Mouse (Mus musculus): ENCODE results near the gene Pi16.

The Pi16 gene

DNA sequence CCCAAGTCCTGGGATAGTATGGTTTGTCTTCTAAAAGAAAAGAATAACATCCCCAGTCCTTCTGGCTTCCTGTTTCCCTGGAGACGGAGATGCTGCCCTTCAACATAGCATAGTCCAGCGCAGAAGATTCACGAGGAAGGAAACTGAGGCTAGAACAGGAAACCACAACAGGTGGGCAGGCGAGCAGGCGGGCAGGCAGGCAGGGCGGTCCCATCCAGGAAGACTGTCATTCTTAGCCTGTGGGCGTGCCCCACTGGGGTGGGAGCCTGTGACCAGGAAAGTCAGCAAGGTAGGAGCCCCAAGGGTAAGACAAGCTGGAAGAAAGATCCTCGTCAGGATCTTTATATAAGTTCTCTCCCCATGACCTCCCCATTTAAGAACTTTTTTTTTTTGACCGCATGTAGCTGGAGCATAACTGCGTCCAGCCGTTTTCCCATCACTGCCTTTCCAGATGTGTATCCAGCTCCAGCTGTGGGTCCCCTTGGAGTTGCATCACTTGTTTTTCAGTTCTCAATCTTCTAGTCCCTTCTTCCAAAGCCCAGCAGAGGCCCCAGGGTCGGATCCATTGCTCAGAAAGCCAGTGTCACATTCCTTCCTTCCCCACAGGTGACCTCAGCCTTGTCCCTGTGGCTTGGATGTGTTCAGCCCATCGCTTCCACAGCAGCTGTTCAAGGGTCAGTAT lies 13.0 kb upstream of the Pi16 start:
- DNase-seq (ENCODE audit: low spot score in 2 of 2): no peak

DNA sequence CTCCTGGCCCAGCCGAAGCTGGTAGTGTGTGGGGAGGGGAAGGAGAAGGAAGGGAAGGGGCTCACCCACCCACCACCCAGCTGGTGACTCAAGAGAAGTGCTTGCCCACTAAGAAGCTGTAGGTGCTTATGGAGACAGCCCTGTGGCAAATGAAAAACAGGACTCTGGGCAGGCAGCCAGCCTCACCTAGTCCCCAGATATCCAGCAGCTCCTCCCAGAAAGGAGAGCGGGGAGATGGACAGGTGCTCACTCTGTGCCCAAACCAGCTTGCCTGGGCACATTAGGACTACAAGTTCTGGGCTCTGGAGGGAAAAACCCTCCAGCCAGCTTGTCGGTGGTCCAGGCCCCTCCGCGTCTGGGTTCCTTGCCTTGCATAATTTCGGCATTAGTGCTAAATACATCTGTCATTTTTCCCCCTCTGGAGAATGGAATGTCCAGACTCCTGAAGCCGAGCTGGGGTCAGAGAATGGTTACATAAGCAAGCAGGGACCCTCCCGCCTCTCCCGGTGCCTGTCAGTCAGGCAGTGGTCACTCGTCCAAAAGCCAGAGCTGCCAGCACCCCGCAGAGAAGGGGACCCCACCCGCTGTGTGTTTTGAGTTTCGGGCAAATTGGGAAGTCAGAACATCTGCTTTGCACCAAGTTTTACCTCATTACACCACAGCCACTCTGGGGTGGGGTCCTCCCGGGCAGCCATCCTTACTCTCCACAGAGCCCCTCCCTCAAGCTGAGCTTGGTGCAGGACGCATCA lies 12.2 kb upstream of the Pi16 start:
- DNase-seq (ENCODE audit: low spot score in 2 of 2): no peak

DNA sequence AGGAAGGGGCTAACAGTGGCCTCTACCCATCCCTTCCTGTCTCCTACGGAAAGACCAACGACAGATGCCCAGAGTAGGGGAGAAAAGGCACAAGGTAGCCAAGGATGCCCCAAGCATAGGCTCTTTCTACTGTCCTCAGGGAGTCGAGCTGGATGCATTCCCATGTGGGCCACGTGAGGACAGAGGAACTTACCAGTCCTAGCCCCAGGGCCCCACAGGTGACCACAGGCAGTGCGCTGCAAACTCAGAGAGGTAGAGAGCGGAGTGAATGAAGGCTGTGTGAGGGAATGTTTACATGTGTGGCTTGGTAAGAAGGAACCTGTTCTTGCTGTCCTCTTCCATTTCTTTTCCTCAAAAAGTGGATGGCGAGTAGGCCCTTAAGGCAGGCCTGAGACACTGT lies 11.6 kb upstream of the Pi16 start:
- DNase-seq (ENCODE audit: low spot score in 2 of 2): no peak

DNA sequence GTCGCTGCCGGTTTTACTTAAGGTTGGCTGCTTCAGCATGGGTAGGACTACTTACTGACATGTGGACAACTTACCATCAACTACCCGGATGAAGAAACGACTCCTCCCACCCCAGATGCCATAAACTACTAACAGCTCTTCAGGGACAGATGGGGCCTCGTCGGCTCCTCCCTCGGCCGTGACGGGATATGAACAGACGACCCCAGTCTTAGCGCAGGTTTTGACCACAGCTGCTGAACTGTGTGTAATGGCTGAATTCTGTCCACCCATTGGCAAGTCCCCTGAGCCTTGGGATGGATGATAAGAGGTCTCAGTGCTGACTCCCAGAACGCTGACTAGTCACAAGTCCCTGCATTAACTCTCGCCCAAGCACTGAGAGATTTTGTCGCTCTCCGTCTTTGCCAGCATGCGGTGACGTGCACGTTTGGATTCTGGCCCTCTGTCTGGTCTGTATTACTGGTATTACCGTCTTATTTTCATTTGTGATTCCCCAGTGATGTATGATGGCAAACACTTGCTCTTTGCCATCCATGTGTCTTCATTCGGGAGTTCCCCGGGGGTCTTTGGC lies 7.3 kb upstream of the Pi16 start:
- no peak for DNase-seq (ENCODE audit: low spot score in 2 of 2)

DNA sequence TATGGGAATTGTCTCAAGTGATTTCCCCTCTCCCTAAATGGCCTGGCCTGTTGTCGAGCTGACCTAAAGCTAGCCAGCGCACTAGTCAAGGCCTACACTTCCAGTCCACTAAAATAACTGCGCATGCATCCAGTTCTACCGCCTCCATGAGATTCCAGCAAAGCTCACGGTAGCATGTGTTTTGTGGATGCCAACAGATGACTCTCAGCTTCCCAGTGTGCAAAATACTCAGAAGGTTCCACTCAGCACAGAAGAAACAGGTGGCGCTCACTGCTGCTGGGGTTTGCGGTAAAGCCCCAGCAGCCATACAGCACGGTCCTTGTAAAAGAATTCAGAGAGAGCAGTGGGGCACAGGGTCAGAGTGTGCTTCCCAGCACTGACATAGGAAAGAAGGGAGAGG lies 5.9 kb upstream of the Pi16 start:
- DNase-seq (ENCODE audit: low spot score in 2 of 2): no peak

DNA sequence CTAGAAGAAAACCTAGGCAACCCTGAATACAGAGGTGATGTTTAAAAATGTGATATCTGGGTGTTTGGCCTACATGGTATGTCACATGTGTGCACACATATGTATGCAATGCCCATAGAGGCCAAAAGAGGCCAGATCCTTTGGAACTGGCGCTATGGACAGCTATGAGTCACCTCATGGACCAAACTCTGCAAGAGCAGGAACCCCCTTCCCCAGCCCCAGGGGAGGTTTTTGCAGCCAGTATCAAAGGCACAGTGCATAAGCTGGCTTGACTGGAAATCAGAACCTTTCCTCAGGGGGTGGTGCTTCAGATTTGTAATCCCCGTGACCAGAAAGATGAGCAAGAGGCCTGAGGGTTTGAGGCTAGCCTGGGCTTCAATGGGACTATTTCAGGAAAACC lies 5.4 kb upstream of the Pi16 start:
- no peak for DNase-seq (ENCODE audit: low spot score in 2 of 2)

DNA sequence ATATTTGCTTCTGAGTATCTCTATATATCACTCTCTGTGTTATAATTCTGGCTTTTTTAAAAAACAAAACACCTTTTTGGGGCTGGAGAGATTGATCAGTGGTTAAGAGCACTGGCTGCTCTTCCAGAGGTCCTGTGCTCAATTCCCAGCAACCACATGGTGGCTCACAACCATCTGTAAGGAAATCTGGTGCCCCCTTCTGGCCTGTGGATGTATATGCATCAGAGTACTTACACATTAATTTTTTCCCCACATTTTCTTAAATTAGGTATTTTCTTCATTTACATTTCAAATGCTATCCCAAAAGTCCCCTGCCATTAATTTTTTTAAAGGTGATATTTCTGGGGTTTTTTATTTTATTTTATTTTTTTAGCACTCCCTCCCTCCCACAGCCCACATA lies 4.2 kb upstream of the Pi16 start:
- no peak for DNase-seq (ENCODE audit: low spot score in 2 of 2)

DNA sequence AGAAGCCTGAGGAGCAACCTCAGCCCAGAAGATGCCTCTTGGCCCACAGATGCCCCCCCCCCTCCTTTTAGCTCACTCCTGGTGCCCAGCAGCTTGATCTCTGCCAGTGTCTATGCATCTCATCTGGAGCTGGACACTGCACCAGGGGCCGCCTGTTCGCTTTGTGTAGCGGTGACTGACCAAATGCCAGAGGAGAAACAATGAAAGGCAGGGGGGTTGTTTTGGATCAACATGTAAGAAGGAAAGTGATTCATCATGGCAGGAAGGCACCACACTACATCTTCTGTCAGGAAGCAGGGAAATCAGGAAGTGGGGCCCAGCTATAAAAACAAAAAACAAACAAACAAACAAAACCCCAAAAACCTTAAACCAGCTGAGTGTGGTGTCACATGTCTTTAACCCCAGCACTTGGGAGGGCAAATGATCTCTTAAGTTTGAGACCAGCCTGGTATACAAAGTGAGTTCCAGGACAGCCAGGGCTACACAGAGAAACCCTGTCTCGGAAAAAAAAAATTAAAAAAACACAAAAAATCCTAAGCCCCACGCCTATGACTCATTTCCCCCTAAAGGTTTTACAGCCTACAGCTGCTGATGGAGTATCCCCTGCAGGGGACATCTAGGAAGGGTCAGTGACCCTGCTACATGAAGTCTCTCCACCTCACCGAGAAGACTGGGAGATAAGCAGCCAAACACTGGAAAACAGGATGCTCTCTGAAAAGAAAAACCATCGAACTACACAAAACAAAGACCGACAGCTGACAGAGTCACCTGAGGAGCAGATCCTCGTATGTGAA lies 1.6 kb upstream of the Pi16 start:
- DNase-seq (ENCODE audit: low spot score in 2 of 2): no peak

DNA sequence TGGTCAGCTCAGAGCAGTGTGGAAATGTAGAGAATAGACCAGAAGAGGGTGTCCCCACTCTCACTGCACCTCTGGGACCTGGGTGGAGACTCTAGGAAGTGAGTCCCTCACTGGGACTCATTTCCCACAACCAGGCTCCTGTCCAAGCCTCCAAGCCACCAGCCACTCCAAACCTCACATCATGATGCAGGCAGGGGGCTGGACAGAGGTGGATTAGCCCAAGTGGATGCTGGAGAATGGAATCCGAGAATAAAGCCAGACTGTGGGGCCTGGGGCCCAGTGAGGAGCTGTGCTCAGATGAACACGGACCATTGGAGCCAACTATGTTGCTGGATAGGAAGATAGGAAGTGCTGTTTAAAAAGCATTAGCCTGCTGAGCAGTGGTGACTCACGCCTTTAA lies 589 bp upstream of the Pi16 start:
- no peak for DNase-seq (ENCODE audit: low spot score in 2 of 2)

DNA sequence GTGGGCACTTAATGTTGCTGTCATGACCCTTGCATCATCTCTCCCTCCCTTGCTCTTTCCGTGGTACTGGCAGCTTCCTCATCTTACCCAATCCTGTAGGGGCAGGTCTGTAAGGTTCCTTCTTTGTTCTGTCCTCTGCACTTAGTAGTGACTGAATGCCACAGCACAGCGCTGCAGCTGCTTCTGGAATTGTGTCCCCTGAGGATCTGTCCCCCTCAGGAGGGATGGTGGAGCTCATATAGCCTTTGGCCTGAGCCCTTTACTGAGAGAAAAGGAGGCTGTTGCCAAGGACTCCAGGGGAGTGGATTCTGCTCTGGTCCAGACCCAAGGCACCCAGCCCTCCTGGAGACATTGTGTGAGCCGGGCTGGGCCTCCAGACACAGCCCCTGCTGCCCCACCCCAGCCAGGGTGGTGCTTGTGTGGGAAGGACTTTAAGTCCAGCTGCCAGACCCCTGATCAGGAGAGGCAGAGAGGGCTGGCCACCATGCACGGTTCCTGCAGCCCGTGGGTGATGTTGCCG lies 1.3 kb downstream of the Pi16 start:
- no peak for DNase-seq (ENCODE audit: low spot score in 2 of 2)

DNA sequence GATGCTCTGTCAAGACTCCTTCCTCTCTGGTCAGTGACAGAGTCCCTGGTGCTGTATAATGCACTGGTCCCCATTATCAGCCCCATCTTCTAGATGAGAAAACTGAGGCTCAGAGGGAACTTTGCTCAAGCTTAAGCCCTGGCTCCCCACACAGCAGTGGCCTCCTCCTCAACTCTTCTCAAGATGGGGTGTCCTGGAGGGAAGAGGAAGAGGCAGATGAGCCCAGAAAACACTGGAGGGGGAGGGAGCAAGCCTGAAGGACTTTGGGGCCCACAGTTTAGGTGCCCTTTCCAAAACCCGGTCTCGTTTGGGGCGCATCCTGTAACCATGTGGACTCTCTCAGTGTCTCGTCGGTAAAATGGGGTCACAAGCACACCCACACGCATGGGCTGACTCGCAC lies 2.0 kb downstream of the Pi16 start:
- no peak for DNase-seq (ENCODE audit: low spot score in 2 of 2)

DNA sequence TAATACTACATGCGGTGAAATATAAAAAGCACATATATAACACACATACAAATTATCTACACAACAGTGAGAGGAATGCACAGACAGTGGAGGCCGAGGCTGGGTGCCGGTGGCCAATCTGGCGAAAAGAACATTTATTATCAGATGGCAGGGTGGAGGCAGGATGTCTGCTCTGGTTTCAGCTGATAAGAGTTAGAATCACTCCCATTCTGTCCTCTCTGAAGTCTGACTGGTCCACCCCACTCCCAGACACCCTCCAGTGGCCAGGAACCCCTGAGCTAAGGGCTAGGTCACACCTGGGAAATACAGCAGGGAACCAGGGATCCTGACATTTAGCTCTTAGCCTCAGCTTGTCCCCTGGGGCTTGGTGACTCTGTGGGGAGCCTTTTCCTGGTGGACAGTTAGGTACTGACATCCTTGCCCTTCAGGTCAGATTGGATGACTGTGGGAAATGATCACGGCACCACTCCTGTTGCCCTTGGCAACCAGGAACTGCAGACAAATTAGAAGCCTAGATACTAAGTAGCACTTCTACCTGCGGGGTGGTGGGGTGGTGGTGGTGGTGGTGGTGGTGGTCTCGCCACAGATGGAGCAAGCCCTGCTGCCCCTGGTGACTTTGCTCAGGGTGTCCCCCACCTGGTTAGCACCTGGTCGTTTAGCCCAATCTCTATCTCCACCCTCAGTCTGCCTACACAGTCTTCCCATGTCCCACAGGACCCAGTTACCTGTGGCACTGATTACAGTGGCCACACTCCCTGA lies 2.6 kb downstream of the Pi16 start:
- DNase-seq (ENCODE audit: low spot score in 2 of 2): no peak

DNA sequence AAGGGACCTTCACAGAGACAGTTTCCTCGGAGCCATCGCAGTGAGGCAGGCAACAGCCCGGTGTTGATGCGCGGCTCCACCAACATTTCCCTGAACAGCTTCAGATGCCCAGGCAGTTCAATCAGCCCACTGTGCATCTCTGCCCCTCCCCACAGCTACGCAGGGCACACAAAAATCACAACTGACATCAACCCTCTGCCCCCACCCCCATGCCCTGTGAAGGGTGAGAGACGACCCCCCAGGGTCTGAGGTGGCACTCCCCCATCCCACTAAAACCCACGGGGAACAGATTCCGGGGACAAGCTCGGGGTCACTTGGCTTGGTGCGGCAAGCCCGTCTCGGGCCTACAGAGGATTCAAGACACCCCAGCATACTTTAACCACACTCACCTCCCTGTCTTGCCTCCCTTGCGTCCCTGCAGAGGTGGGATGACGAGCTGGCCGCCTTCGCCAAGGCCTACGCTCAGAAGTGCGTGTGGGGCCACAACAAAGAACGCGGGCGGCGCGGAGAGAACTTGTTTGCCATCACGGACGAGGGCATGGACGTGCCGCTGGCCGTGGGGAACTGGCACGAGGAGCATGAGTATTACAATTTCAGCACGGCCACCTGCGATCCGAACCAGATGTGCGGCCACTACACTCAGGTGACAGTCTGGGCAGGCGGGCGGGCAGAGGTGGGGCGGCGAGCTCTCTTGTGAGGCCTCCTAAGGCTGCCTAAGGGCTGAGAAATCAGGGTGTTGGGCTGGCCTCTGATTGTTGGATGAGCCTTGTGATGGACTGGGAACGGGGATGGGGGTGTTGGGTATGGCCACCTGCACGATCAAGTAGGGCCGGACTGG lies 4.5 kb downstream of the Pi16 start:
- no peak for DNase-seq (ENCODE audit: low spot score in 2 of 2)

DNA sequence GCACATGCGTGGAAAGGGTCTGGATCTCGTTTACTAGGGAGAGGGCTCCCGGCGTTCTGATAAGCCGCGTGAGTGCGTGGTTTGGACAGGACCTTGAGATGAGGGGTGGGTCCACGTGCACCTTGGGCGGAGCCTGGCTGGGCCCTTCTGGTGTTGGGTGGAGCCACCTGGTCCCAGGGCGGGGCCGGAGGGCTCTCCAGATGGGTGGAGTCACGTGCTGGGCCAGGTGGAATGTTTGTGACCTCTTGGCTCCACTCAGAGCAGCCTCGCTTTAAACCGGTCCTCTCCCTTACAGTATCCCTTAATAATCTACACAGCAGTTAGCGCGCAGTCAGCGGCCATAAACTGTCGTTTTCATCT lies 5.1 kb downstream of the Pi16 start:
- DNase-seq (ENCODE audit: low spot score in 2 of 2): no peak

DNA sequence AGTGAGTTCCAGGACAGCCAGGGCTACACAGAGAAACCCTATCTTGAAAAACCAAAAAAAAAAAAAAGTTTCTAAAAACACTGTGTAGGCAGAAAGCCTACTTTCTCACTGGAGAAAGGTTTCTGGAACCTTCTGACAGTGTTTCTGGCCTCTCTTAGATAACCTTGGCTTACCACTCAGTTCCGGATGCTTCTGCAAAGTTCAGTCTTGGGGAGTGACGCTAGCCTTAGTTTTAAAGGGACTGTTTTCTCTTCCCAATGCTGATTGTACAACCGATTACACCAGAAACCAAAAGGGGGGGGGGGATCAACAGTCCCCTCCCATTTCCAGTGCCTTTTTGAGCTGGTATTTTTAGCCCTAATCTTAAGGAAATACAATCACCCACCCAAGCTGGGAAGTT lies 6.1 kb downstream of the Pi16 start:
- DNase-seq (ENCODE audit: low spot score in 2 of 2): no peak

DNA sequence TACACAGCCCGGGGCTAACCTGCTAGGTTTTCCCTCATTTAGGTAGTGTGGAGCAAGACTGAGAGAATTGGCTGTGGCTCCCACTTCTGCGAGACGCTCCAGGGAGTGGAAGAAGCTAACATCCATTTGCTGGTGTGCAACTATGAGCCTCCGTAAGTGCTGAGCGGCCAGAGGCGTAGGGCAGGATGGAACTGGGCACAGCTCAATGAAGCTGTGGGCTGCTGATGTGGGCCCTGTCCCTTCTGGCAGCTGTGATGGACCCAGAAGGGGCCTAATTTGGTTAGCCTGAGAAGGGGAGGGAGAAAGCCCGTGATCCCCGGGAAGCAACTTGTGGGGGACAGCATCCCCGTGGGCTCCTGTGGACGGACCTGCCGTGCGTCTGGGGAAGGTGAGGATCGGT lies 8.4 kb downstream of the Pi16 start:
- DNase-seq (ENCODE audit: low spot score in 2 of 2): no peak

DNA sequence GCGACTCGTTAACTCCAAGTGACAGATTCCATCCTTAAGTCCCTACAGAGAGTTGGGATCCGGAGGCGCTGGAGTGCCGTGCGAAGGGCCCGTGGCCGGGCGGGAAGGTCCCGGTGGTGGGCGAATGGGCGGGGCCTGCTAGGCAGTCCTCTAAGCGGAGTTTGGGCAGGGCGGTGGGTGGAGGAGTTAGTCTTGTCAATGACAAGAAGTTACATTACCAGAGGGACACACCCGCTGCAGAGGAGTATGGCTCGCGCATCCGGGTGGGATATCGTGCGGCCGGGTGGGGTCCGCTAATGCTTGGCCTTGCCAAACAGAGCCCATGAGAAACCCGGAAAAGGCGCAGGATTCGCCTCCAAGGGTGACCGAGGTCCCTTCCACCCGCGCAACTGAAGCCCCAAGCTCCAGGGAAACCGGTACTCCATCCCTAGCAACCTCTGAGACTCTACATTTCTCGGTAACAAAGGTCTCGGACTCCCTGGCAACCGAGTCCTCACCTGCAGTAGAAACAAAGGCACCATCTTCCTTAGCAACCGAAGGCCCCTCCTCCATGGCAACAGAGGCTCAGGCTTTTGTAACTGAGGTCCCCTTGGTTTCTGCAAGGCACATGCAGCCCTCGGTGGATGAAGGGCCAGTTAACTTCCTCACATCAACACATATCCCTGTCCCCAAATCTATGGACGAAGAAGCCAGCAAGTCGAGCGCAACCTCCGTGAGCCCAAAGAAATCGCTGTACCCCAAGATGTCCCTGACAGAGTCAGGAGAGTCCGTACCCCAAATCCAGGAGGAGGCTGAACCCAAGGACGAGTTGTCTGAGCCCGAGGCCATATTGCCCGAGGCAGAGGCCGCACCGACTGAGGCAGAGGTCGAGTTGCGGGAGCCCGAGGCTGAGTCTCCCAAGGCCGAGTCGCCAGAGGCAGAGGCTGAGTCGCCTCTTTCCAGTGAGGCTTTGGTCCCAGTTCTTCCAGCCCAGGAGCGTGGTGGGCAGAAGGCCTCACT lies 9.3 kb downstream of the Pi16 start:
- no peak for DNase-seq (ENCODE audit: low spot score in 2 of 2)

DNA sequence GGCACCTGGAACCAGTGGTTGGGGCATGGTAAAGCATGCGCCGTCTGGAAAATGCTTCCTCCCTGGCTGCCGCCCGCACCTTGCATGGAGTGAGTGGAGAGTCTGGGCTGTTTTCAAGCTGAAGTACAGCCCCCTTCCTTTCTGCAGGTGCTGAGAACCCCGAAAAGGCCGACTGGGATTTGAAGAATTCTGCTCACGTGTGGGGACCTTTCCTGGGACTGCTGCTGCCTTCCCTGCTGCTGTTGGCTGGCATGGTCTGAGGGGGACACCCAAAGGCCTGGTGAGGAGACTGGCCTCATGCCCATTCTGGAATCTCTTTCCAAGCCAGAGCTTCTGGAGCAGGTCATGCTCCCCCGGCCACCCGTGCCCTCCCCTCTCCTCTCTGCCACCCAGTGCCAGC lies 10.2 kb downstream of the Pi16 start:
- DNase-seq (ENCODE audit: low spot score in 2 of 2): no peak

DNA sequence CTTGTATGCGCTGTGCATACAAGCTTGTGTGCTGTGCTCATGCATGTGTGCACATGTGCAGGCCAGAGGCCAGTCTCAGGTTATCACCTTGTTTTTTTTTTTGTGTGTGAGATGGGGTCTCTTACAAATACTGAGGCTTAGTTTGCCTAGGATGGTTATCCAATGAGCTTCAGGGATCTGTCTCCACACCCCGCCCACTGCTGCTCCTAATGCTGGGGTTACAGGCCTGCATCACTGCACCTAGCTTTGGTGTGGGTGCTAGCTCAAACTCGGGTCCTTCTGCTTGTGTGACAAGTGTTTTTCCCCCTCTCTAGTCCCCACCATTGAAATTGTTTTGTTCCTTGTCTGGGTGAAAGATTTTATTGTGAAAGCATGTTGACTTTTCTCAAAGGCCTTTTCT lies 12.7 kb downstream of the Pi16 start:
- no peak for DNase-seq (ENCODE audit: low spot score in 2 of 2)
